Mouse (Mus musculus) small intestine, adult 2 months (tissue): ENCODE results near the gene Napa.

ENCODE experiments used
- CTCF ChIP-seq: fragments of 200-500 bp; IDR thresholded peaks from 2 replicates; pipeline ENCODE4 v1.5.1; 2012; ENCODE audit warnings: low read depth, mild to moderate bottlenecking, control low read depth, inconsistent platforms, low read length, moderate library complexity, mixed read lengths; ENCODE audit not compliant: insufficient replicate concordance, insufficient read length; ENCODE audit errors: extremely low read depth
- POLR2A ChIP-seq: fragments of 200-500 bp; IDR thresholded peaks from 2 replicates; pipeline ENCODE4 v1.6.1; 2012; ENCODE audit warnings: low read depth, mild to moderate bottlenecking, control low read depth, inconsistent platforms, low read length, moderate library complexity

DNA sequence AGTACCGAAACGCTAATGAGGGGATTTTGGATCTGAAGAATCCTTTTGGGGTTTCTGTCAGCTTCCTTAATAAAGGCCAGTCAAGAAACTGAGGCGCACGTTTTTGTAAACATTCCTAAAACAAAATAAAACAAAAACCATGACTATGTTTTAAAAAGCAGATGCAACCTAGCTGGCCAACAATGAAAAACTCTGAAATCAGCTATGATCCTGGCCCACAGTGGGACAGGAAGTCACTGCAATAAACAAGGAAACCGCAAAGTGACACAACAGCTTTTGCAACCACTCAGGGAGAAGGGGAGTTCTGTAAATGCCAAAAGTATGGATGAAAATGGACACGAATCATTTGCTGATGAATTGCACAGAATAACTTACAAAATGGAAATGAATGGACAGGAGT, 45.2 kb upstream of the Napa start:
- TF ChIP-seq CTCF, result no peak
- TF ChIP-seq POLR2A, result no peak
